Mouse (Mus musculus) MEL-GATA-1-ER (cell line): ENCODE data around the gene Zfp362.

ENCODE experiments used
- DNase-seq: peaks from one replicate; pipeline ENCODE4 v3.0.0-alpha.2; 2012; ENCODE audit warnings: low read depth; ENCODE audit errors: extremely low read depth

Gene Zfp362

DNA sequence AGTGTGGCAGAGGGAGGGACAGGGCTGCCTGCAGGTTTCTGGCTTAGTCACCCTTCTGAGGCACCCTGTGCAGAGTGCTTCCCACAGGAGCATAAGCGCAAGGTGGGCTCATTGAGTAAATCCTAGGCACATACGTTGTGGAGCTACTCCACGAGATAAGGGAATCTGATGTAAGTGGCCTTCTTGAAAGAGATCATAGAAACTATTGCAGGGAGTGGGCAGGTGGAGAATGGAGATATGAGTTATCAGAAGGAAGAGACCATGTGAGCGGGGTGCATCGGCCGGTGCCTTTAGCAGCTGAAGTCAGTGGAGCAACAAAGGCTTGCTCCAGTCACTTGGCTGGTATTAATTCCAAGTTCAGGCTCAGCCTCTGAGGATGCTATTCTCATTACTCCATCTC, 45.8 kb downstream of the Zfp362 start:
- peak; percentile 44 for DNase-seq

DNA sequence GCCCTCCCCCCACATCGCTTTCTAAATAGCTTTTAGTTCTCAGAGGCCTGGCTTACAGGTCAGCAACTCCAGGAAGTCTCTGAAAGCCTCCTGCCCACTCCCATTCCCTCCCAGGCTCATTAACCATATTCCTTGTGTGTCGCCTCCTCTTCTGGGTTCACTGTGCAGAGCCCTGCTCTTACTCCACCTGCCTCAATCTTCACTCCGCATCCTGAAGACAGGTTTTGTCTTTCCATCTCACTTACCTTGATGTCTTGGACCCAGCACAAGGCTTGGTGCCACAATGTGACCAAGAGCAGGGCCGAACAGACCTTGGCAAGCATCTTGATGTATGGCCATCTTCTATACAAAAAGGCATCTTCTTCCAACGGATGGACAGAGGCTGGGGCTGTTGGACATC, 46.6 kb downstream of the Zfp362 start:
- DNase-seq = no peak

DNA sequence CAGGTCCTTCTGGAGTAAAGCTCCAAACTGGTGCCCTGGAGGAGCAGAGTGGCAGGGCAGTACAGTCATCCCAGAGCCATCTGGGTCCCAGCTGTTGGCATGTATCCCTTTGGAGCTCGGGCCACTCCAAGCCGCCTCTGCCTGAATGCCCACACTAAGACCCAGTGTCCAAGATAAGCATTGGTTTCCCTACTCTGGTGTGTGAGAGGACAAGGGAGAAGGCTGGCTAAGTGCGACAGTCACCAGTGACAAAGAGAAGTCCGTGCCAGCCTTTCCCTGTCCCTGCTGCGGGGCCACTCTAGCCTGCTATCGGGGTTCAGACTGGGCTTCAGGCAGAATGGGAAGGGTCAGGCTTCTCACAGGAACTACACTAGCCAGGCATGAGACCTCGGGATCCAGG, 49.9 kb downstream of the Zfp362 start:
- no peak for DNase-seq

DNA sequence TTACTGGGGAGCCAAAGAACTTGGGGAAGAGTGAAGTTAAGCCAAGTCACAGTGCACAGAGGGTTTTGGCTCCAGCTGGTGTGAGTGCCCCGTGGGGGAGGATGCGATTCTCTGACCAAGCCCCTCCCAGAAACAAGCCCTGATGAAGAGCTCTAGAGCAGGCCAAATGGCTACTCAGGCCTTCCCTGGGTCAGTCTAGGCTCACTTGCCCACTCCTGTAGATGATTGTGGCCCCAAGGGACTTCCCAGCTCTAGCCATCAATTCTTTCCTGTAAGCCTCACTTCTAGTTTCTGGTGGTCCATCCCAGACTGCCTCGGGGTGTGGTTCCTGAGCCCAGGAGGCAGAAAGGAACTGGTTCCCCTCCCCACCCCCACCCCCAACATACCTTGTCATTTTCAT, 50.8 kb downstream of the Zfp362 start, which contains the start of gene A3galt2:
A3galt2 (plus strand) TSS at position 301 of the 400 bp plus-strand sequence.
- no peak for DNase-seq

DNA sequence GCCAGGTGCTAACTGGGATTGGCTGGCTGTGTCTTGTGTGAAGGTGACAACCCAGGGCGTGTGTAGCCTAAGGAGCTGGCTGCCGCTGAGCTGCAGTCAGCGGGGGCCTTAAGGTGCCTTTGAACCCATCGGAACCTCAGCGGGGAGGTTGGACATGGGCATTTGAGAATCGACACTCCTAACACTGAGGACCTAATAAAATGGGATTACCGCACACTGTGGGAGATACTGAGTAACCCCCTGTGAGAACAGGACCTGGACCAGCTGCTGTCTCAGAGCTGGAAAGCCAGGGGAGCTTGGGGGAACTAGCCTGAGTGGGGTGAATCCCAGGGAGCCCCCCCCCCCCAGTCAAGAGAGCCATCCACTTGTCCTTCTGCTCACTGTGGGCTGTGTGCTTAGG, 52.3 kb downstream of the Zfp362 start:
- DNase-seq = no peak

DNA sequence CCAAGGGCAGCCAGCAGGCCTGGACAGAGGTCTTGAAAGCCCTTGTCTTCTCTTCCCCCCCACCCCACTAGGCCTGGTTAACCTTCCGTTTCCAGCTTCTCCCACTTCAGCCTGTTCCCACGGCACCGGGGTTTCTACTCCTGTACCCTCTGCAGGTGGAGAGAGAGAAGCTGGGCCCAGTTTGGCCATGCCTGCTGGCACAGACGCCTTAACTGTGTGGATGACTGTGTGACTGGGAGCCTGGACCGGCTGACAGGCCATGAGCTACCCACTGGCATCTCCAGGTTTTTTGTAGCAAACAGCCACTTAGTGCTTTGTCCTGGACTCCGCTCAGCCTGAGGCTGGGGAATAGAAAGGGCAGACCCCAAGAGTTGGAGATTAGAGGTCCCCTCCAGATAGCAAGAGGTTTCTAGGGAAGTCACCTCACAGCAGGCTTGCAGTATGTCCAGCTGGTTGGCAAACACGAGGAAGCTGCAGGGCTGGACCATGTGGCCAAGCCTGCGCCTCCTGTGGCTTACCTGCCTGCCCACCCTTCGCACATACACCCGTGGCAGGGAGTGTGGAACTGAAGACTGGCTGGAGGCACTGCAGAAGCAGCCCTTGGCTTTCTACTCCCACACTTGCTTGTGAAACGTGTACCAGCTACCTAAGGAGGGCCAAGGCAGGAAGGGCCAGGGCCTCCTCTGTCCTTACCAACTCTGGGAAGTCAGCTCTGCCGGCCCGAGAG, 53.7 kb downstream of the Zfp362 start:
- no peak for DNase-seq

DNA sequence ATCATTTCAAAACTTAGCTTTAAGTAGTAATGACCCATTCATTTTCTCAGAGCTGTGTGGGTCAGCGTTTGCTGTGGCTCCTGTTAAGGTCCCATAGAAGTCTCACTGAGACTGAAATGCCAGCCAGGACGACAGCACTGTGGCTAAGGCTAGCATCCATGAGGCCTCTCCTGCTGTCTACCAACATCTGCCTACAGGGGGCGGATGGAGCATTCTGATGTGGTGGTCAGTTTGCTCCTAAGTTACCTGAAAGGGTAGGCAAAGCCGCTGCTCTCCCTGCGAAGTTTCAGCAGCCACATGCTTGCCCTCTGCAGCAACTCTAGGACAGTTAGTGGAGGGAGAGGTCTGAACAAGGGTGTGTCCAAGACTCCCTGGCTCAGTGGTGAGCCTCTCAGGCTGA, 54.8 kb downstream of the Zfp362 start:
- DNase-seq = no peak

DNA sequence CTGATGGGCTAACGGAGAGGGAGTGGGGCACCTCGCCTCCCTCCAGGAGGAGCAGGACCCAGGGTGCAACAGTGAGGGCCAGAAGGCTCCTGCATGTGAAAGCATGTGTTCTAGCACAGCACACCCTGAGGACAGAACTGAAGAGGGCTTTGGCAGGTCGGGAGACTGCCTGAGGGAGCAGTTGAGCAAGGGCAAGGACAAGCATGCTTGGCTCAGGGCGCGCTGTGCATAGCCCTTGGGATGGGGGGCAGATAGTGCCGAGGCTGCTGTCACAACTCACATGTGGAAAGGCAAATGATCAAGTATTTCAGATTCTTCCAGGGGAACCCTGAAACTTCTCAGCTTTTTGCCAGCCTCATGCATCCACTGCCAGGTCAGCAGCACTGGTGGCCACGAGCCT, 57.5 kb downstream of the Zfp362 start:
- DNase-seq = no peak

DNA sequence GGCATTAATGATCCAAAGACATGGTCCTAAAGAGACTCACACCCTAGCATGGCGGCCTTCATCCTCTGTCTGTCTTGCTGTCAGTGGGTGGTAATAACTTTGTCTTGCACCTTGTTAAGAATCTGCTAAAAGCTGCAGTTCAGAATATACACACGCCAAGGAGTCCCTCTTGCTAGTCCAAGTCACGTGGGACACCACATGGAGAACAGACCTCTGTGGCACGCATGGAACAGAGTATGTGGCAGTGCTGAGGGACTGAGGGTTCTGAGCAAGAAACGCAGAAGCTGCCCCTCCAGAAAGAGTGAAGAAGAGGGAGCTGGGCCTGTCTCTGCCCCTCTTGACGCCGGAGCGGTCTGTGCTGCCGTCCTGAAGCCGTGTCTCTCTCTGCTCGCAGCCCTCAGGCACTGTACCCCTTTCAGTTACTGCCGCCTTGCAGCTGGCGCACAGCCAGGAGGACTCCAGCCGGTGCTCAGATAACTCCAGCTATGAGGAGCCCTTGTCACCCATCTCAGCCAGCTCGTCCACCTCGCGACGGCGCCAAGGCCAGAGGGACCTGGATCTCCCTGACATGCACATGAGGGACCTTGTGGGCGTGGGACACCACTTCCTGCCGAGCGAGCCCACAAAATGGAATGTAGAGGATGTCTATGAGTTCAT, 58.1 kb downstream of the Zfp362 start:
- DNase-seq = no peak

DNA sequence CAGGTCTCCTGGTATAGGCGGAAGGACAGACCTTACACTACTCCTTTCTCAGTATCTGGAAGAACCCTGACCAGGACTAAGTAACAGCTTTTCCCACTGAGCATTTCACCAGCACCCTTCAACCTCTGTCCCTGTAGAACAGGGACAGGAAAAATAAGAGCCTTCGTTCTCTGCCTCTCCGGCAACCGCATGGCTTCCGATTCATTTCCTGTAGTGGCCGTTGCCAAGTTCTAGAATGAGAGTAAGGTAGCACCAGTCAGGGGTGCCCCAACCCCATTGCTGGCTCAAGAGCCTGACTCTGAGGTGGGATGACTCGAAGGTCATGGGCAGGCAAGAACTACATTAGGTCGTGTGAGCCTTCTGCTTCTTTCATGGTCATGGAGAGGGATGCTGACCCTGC, 60.7 kb downstream of the Zfp362 start:
- no peak for DNase-seq

DNA sequence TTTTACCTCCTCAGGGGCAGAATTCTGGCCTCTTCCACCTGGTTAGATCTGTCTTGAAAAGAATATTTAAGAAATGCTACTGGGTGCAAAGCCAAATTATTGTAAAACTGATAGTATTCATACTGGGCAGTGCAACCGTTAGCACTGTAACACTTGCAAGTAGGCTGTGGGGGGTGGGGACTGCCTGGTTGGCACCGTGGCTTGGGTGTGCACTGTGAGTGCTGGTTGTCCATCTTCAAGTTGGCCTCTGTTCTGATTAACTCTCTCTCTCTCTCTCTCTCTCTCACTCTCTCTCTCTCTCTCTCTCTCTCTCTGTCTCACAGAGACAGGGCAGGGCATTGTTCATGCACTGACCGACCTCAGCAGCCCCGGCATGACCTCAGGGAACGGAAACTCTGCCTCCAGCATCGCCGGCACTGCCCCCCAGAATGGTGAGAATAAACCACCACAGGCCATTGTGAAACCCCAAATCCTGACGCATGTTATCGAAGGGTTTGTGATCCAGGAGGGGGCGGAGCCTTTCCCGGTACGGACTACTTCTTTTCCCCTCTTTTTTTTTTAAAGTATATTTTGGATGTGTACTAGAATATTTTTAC, 62.7 kb downstream of the Zfp362 start:
- DNase-seq = no peak

DNA sequence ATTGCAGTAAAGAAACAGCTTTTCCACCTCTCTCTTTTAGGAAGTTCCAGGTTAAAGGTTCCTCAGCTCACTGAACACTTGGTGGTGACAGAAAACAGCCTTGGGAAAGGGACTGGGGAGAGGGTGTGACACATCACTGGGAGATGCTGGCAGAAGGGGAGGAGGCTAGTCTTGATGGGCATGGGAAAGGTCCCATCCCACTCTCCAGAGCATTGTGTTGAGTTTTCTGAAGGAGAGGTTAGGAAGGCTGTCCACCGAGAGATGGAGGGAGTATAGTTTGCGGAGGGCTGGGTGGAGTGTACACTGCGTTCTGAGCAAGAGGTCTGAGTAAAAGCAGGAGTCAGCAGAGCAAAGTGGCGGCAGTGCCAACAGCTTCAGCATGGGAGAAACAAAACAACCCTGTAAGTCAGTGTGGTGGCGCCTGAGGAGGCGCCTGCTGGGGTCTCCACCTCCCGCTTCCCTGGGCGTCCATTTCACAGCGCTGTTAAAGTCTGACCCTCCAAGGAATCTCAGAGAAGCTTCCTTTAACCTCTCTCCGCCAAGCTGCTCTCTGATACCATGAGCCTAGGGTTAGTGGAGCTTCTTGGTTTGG, 63.4 kb downstream of the Zfp362 start:
- DNase-seq = no peak

DNA sequence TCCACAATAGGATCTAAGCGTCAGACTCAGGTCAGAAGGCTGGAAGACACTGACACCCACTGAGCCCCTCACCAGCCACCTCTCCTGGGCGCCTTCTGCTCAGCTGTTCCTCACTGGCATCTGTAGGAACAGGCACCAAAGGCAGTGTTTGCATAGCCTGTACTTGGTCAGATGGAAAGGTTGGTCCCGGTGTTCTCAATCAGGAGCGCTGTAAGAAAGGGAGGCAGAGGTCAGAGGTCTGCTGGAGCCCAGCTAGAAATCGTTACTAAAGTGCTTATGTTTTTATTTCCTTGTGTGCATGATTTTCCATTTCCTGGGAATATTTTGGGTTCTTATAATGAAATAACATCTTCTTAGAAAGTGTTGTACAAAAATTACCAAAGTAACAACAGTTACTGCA, 63.9 kb downstream of the Zfp362 start:
- no peak for DNase-seq

DNA sequence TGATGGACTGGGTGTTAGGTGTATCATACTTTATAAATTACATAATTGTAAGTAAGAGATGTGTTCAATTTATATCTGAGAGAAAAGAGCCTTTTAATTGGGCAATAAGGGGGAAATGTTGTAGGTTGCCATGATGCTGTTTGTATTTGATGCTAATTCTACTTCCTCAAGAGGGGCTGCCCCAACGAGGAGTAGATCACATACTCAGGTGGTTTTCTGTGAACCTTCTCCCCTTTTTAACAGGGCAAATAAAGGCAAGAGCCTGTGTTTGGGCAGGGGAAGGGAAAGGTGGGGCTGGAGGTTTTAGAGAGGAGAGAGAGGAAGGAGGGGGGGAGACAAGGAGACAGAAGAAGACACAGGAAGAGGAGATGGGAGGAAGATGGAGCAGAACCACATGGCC, 65.0 kb downstream of the Zfp362 start:
- DNase-seq = no peak

DNA sequence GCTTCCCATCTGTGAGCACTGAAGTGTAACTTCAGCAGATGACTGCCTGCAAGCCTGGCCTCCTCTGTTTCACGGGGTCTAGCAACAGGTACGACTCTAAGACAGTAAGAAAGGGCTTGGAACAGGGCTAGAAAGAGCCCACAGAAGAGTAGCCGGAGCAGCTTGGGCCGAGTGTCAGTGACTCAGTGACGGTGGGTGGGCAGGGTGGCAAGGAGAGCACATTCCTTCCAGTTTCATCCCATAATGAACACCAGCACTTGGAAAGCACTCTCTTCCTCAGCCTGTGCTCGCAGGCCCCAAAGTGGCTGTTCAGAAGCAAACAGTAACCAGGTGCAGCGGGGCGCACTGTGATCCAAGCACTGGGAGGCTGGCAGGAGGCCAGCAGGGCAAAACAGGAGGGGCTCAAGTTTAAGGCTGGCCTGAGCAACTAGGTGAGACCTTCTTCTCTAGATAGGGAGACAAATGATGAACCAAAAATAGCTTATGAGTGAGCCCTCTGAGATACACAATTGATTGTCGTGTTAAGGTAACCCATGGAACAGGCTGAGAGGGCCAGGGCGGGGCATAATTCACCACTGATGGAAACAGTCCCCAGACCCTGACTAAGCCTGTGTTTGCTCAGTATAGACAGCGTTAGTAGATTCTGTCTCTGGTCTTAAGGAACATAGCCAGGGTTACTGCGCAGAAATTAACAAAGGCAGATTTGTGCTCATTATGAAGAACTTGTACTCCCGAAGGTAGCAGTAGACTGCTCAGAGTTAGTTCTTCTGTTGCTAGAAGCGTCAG, 67.8 kb downstream of the Zfp362 start:
- no peak for DNase-seq

DNA sequence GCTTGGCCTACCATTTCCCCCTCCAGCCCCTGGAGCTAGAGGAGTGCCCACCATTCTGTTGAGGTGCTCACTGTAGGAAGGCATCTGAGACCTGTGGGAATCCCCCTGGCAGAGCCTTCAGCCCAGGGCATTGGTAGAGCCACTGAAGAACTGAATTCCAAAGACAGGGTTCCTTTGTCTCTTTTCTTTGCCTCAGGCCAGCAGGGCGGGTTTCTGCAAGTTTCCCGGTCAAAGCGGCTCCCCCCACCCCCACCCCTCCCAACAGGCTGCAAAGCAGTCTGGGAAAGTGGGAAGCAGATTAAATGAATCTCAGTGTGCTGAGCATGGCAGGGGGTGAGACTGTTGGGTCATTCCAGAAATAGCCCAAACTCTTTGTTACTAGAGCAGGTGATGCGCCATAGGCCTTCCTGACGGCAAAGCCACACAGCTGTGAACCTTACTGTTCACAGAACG, 68.7 kb downstream of the Zfp362 start:
- DNase-seq = no peak

DNA sequence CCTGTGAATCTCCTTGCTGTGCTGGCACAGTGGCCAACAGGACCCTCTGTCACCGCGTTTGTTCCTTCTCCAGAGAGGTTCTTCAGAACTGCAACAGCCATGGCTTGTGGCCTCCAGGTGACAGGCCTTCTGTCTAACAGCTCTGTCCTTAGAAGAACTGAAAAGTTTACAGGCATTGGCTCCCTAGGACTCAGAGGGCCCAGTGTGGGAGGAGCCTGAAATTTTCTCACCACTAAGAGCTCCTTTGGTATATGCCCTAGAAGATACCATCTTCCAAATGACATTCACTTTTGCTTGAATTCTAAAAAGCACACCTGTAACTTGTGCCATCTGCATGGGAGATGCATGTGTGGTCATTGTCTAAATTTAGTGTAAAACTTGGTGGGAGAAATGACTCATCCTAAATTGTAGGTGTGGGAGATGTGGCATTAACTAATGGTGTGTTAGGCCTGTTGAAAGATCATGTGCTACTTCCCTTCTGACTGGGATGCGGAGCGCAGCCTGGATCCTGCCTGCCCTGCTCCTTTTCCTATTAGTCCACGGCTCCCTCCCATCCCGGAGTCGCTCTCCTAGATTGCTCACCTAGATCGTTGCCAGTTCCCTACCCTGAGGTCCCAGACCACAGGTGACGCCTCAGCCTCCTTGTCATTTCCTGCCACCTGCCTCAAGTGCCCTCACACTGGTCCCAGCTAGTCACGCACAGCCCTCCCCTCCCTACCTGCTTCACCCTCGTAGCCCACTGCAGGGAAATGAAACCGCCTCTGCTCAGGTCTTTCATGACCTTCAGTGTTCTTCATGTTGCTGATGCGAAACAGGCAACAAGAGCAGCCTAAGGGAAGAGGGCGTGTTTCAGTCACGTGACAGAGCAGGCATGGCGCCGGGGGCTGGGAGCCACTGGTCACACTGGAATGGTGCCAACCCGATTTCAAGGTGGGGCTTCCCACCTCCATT, 70.8 kb downstream of the Zfp362 start:
- no peak for DNase-seq

DNA sequence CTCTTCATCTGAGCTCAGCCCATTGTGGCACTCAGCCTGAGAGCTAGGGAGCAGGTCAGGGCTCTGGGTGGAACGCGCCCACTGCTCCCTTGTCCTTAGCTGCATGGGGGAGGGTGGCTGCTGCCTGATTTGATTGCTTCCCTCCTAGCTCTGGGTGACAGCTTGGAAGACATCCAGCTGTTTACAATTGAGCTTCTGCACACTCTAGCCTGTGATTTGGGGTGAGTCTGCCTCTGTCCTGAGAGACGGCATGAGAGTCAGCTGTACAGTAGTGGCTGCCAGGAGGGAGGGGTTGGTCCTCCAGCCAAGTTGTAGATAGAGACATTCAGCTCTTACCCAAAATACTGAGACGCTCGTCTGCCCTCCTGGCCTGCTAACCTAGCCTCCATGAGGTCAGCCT, 71.6 kb downstream of the Zfp362 start:
- no peak for DNase-seq

DNA sequence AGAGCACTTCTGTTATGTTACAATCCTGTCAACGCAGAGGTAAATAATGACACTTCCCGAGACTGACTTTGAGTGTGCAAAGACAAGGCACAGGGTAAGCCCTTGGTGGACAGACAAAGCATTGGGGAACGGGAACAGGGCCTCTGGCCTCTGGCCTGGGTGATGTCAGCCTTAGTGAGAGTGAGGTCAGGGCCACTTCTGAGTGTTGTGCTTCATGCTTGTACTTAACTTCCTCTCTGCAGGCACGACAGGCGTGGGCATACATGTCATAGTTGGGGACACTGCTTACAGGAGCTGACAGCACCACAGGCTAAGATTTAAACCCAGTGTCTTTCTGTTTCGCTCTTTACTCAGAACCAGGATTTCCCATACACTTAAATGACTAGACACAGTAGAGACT, 72.3 kb downstream of the Zfp362 start:
- no peak for DNase-seq

DNA sequence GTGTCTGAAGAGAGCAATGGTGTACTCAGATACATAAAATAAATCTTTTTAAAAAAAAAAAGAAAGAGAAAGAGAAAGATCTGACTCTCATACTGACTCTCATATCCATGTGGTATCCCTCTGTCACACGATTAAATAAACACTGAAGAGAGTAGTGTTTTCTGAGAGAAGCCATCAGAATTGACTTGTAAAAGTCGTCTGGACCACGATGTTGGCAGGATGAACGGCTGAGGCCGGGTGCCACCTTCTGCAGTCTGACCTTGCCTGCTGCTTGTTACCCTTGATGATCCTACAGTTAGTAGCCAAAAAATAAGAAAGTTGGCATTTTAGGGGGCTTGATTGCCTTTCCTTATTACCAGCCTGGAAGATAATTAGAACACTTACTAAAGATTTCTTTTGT, 73.1 kb downstream of the Zfp362 start:
- DNase-seq = no peak
